Mouse (Mus musculus): ENCODE data around the gene Dph1.

DNA sequence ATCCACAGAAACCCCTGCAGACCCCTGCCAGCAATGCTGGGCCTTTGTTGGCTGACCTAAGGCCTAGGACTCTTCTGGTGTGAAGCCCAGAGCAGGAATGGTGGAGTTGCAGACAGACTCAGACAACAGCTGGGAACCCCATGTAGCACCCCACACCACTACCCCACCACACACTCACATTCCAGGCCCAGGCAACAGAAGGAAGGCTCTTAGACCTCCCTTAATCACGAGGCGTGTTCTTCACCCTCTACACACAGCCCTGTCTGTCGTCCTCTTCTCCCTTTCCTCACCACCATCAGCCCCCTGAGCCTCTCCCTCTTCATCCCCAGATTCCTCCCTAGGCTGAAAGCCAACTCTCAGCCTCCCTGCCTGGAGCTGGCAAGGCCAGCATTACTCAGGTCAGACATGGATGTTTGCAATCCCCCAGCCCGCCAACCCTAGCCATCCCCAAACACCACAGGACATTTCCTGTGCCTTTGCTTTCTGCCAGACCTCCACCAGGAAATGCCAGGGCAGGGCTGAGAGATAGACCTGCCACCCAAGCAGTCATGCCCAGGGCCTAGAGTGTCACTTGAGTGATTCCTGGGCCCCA lies 29.5 kb downstream of the Dph1 start:
- TF ChIP-seq CTCF (IDR thresholded peaks at IDR 0.05; ENCODE audit: borderline replicate concordance, insufficient read depth, low read depth, low read length) = no peak
- no peak for TF ChIP-seq POLR2A (IDR thresholded peaks at IDR 0.05; ENCODE audit: borderline replicate concordance, insufficient read depth, low read length)

Measured in cerebellum, adult 2 months (tissue).